Mouse (Mus musculus) kidney, postnatal 14 days (tissue): Measurements from ENCODE around the gene C3ar1.

ENCODE experiments used
- DNase-seq: peaks from one replicate; pipeline ENCODE4 v3.0.0; 2022; ENCODE audit warnings: mixed read lengths

C3ar1 gene

GRCm38 (mm10) chr6:122825923-122826742 lies 29.8 kb downstream of the C3ar1 start:
- peak; percentile 73 for DNase-seq

- DNase-seq = no peak
Observed at GRCm38 (mm10) chr6:122825166-122825565, 30.8 kb downstream of the C3ar1 start.

- no peak for DNase-seq
Observed at GRCm38 (mm10) chr6:122824086-122824485, 31.9 kb downstream of the C3ar1 start.

GRCm38 (mm10) chr6:122821822-122822221 lies 34.1 kb downstream of the C3ar1 start:
- DNase-seq = no peak

- DNase-seq = peak; percentile 39
Observed at GRCm38 (mm10) chr6:122820799-122821650, 34.9 kb downstream of the C3ar1 start.

DNA sequence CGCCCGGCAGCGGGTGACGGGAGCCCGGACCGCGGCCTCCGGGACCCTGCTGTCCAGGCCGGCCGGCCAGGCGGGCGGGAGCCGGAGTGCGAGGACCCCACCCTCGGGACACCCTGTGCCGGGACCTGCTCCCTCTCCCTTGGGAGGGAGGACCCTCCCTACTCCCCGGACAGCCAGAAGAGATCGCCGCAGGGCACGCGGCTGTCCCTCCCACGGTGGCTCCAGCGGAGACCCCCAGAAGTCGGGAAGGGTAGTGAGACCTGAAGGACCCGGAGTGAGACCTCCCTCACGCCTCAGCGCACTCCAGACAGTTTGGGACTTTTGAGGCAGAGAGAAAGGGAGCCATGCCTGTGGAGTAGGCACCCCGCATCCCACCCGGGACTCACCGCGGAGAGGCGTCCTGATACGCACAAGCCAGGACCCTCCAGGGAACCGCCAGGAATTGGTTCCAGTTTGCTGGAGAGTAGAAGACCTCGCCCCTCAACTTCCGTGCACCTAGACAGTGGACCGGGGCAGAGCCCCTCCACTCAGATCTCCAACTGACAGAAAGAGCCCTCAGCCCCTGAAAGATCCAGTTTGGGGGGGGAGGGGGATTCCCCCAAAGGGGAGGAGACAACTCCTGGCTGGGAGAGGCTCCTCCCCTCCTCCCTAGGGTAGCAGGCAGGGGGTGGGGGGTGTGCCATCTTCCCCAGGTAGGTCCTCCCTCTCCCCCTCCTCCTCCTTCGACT lies 35.7 kb downstream of the C3ar1 start:
- DNase-seq = peak; percentile 40

- DNase-seq = peak; percentile 89
Observed at GRCm38 (mm10) chr6:122819306-122820070, 36.5 kb downstream of the C3ar1 start, which contains the start of gene Foxj2. TSS of gene Foxj2 (plus strand) at chr6:122819914.

GRCm38 (mm10) chr6:122813640-122814039 lies 42.3 kb downstream of the C3ar1 start:
- no peak for DNase-seq

DNA sequence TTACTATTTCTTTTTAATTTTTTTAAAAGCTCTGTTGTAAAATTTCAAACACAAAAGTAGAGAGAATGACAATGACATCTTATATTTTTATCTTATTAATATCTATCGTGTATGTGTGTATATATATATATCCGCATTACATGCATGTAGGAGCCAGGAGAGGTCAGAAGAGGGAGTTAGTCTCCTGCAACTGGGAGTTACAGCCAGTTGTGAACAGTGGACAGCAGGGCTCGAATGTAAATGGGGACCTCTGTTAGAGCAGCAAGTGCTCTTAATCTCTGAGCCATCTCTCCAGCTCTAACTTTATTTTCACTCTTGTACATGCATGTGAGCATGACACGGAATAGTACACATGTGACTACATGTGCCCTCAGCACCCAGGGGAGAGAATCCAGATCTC lies 43.2 kb downstream of the C3ar1 start:
- no peak for DNase-seq

- peak; percentile 46 for DNase-seq
Observed at GRCm38 (mm10) chr6:122811771-122812600, 44.0 kb downstream of the C3ar1 start.

GRCm38 (mm10) chr6:122811280-122811652 lies 44.7 kb downstream of the C3ar1 start:
- peak; percentile 96 for DNase-seq

DNA sequence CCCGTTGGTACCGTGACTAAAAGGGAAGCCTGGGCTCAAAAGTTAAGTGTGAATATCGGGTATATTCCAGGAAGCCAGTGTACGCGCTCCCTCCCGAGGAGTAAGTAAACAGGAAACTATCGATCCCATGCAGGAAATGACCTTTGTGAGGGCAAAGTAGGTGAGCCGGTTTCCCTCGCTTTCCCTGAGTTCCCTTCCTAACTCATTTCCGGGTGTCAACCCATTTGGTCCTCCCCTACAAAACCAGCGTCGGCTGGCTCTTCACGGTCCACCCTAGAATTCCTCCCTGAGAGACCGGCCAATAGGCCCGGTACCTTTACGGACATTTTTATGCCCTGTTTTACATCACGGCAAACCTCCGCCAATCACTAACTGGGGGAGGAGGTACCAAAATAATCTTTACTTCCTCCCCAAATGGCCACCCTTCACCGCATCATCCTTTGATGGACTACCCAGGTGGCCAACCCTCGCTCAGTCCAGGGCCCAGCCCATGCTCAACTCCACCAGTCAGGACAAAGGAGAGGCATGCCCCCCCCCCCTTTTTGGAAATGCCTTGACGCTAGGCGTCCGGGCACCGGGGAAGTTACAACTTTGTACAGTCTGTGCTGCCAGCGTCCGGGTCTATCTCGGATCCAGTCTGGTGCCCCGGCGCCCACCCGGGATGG lies 45.2 kb downstream of the C3ar1 start:
- peak; percentile 98 for DNase-seq

- no peak for DNase-seq
Observed at GRCm38 (mm10) chr6:122810022-122810614, 45.8 kb downstream of the C3ar1 start.

DNA sequence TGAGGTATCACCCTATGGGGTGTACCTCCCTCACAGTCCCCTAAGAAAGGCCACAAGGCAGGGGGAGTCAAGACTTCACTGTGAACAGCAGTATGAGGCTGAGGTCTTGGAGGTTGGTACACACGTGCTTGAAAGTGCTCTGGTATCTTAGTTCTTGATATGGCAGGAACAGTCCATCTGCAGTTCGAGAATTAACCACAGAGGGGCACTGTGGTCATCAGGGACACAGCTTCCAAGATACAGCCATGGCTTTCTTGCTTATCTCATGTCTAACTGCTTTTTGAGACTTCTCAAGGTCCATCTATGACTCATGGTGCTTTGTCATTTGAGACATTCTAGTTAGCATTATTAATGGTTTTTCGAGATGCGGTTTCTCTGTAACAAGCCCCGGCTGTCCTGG lies 51.5 kb downstream of the C3ar1 start:
- peak; percentile 78 for DNase-seq

DNA sequence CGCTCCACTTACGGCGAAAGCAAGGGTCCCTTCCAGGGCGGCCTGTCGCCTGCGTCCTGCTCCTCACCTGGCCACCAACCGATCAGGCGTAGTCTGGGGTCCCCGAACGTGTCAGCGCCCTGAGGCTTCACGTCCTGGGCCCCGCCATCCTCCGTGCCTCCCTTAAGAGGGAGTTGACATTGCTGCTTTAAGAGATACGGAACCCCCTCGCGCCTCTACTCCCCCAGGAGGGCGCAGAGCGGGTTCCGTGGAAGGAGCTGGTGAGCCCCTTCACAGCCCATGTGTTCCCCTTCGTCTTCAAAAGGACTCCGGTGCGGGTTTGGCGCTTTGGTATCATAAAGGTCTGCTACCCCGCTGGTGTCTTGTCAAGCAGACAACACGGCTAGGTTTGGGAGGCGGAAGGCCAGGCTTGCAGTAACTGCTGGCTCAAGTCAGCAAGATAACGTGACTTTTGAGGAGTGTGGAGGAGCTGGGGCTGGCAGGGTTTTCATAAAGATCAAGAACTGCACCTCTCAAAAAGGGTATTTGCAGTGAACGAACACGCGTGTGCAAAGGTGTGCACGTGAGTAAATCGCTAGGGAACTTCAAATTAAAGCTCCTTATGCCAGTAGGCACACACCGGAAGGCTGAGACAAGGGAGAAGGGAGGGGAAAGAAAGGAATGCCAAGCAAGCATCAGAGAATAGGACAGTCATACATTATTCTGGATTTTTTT lies 54.0 kb downstream of the C3ar1 start:
- no peak for DNase-seq

DNA sequence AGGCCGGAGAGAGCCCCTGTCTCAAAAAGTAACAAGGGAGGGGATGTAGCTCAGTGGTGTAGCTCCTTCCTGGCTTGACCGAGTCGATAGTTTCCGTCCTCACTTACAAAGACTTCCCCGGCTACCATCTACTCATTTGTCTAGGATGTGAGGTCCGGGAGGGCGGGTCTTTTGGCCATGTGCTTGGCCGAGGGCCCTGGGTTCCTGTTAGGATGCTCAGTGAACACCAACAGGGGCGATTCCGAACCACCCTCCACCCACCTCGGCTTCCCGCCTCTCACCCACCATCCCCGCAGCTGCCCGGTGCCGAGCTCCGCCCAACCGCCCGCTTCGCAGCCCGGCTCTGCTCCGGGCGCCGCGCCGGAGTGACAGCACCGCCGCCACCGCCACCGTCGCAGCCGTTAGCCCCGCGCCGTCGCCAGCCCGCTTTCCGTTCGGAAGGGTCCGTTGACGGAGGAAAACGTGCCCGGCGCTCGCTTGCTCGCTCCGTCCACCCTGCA lies 54.6 kb downstream of the C3ar1 start, which contains the start of gene Slc2a3:
Gene Slc2a3 (minus strand): TSS at position 340 of the 500 bp plus-strand sequence.
- DNase-seq = peak; percentile 58

DNA sequence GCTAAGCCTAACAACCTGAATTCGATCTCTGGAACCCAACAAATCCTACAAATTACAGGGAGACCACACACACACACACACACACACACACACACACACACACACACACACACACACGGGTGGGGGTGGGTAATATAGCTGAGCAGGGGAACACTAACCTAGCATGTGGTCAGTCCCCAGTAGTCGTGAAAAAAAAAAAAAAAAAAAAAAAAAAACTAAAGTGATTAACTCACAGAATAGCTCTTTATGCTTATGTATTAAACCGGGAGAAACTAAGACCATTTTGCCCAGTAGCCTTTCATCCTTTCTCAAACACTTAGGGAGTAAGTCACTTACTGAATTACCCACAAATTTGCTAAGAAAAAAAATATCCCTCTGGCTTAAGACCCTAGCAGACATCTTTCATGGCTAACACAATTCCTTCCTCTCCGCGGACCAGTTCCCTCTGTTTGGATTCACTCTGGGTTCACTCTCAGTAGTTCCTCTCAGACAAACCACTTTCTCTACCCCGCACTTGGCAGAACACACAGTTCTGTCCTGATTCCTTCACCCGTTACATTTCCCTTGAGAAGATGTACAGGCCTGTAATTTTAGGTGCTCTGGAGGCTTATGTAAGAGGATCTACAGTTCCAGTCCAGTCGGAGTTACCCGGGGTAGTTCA lies 55.2 kb downstream of the C3ar1 start:
- DNase-seq = no peak
